Mouse (Mus musculus) embryo, embryonic 9.5 days (tissue): ENCODE measurements at regions not wholly inside any gene's neighbourhood (a gene's known extent, or its start where the extent isn't known, plus 50 kb on each side); places are given as distances from the start of the nearest gene placed in this dataset.

Source experiments
- DNase-seq: peaks from one replicate; pipeline ENCODE4 v3.0.0-alpha.2; 2017; ENCODE audit errors: extremely low spot score

DNA sequence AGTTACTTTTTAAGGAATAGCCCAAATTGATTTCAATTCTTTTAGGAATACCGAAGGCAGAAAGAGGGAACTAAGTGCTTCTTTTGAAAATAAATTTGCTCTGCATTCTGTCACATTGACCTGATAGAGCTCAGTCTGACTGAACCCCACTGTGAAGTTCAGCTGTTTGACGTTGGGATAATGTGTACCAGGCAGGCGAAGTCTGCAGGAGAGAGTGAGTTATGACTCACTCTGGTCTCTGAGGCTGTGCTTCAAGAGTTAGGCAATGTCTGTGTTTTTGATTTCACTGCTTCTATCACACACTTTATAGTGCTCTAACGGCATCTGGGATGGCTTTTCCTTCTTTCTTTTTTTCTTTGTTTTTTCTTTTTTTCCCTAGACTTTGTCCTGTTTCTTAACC, 283.5 kb downstream of the Naf1 start:
- no peak for DNase-seq

DNA sequence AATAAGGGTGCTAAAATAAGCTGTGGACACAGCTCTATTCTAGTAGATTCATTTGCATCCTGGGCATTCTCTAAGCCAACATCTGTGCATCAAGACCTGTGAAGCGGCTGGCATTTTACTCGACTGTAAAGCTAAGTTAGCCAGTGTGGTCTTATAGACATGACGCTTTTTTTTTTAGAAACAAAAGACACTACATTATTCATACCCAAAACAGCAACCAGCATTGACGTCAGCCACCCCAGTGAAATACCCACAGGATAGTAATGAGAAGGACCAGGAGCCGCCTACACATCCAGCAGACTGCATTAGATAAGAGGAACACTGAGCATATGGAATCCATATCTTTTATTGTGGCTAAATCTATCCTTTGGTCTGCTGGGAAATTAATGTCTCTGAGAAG, 321.7 kb downstream of the Naf1 start:
- DNase-seq, result no peak

DNA sequence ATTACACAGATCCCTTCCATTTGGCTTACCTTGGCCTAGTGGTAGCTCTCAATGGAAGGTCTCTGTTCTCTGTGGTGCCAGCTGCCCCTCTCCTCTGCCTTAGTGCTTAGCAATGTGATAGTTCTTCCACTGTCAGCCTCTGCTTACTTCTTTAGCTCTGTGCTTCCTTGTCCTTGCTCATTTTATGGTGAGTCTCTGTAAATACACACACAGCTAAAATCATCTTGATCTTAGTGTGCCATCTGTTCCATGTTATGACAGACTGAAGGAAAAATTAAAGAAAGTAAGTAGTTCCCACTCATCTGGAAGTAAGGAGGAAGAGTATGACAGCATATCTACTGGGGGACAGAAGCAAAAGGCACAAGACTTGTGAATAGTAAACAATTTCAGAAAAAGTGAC, 324.4 kb upstream of the Nat3 start:
- DNase-seq, result no peak

DNA sequence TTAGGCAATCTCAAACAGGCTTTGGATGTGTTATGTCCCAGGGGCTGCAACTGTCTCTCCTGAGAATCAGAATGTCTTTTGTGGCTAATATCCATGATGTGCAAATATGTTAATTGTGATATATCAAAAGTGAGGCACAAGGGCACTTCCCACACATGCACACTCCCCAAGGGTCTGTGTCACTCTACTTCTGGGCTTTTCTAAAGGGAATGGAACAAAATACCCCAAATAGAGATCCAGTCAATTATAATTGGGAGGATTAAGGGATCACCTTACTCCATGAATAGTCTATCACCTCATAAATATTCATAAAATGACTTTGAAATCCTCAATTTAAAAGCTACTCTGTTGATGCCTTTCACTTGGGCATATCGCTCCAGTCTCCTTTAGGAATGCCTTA, 317.6 kb upstream of the Nat3 start:
- DNase-seq, result no peak

DNA sequence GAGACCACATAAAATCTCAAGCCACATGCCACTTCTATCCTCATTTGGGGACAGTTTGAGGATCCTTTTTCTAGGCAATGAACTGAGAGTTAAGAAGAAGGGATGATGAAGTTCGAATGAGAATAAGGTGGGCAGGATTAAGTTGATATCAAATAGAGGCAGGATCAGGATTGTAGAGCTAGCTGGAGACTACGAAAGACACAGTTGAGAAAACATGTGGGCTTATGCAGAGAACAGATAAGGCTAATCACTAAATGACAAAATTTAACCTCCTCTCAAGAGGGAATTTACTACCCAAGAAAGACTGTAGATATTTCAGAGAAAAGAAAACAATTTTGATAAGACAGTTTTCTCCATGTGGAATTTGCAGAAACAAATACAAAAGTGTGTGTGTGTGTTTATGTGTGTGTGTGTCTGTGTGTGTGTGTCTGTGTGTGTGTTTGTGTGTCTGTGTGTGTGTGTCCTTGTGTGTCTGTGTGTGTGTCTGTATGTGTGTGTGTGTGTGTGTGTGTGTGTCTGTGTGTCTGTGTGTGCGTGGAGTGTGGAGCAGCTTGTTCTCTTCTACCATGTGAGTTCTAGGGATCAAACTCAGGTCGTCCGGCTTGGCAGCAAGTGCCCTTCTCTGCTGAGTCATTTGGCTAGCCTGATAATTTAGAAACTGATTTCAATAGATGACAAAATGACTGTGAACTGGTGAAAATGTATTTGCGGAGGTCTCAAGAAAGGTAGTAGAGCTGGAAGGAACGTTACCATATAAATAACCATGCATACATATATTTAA, 291.5 kb upstream of the Nat3 start:
- no peak for DNase-seq

DNA sequence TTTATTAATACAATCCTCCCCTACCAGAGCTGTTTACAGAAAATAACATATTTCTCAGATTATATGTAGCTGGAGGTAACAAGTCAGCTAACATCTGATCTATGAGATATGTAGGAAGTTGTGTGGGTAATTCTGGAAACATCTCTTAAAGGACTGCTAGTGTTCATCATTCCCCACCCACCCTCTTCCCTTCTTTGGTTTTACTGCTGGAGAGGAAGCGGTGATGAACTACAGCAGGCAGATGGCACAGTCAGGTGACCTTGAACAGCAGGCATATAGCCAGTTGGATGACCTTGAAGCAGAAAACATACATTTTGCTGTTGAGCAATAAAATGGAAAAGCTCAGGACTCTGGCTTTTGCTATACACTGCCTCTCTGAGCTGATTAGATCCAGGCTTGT, 284.7 kb upstream of the Nat3 start:
- no peak for DNase-seq

DNA sequence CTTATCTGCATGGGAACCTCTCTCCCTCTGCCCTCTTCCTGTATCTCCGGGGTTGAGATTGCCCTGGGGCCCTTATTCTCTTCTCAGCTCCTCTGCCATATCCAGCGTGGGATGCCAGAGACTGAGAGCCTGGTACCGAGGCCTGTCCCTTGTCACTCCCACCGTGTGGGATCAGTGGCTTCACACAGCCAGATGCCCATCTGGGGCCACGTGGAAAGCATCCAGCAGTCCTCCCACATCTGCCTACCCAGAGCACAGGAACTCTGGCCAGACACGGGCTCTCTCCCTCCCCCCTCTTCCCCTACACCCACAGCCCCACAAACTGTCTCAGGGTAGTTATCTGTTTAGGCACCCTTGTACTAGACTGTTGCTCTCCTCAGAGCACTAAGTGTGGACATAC, 244.9 kb upstream of the Nat3 start:
- DNase-seq, result no peak

DNA sequence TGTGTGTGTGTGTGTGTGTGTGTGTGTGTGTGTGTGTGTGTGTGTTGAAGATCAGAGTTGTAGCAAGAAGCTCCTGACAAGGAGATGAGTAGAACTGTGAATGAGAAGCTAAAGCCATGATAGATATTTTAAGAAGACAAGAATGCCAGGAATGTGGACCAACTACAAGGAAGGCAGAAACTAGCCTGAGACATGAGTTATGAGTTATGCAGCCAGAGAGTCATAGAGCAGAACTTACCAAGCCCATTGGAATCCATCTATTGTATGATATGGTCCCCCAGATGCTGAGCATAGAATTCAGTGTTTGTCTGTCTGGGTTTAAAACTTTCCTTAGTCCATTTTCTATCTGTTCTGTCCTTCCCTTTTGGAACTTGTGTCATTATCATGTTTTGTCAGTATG, 244.2 kb upstream of the Nat3 start:
- no peak for DNase-seq

DNA sequence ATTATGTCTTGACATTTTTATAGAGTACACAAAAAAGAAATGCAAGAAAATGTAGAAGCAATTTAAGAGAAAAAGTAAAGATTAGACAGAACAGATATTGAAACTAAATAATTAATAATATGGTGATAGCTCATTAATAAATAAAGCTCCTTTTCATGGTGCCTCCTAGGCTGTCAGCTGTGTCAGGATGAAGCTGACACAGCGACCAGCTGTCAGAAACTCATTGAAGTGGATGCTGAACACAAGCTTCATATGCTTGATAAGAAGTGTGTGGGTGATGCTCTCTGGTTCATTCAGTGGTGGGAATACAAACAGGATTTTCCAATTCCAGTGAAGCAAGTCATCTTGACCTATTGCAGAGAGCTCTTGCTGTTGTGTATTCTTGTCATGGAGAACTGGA, 213.2 kb upstream of the Nat3 start:
- DNase-seq, result no peak

DNA sequence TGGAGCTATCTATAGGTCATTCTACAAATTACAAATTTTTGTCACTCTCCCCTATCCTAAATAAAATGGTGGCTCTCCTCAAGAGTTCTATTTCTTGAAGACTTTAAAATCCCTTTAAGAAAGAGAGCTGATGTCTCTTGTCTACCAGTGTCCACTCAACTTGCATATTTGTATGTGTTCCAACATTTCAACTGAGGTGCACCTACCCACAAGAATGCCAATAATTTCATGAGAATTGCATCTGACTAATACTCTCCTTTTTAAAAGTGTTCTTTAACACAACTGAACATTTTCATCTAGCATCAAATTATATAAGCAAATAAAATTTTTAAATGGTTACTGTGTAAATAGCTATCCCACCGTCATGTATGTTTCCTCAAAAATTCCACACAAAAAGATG, 206.3 kb upstream of the Nat3 start:
- no peak for DNase-seq

DNA sequence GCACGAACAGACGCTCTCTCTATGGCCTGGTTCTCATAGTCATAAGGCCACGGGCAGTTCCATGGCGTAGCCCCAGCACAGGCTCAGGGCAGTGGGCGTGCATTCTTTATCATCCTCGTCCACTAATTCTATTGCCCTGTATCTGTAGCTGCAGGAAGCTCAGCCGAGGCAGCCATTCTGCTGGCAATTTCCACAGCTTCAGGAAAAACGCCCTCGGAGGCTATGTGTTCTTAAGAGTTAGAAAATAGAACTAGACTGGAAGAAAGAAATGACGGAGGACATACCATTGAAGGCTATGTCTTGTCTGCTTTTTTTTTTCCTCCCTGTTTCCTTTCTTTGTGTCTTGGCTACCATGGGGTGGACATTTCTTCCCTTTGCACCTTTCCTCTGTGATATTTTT, 205.0 kb upstream of the Nat3 start:
- DNase-seq, result no peak

DNA sequence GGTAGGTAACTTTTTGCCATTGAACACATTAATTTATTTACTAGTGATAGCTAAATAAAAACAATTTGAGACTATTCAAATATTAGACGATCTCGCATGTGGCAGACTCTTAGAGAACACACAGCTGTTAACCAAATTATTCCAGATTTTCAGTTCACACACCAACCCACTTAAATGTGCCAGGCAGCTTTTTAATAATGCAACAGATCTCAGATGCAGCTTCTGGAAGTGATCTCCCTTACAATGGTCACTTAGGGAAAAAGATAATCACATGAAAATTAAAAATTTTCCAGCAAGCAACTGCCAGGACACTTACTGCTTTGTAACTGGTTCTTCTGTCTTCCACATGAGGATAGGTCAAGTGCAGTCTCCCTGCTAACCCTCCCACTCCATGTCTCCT, 203.1 kb upstream of the Nat3 start:
- no peak for DNase-seq

DNA sequence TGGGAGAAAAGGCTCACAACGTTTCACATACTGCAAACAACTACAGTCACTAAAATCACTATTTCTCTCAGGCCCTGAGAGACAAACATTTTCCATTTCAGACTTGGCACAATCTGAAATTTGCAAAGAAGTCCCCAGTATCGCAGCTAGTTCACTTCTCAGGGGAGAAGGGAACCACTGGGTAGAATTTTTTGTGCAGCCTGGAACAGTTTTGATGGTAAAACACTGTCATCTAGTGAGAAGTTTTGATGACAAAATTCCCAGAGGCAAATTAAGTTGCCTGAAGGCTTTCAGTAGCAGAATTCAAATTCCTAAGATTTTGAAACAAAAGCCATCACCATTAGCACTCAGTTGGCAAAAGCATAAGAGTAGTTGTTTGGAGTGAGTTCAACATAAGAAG, 195.2 kb upstream of the Nat3 start:
- DNase-seq, result no peak

DNA sequence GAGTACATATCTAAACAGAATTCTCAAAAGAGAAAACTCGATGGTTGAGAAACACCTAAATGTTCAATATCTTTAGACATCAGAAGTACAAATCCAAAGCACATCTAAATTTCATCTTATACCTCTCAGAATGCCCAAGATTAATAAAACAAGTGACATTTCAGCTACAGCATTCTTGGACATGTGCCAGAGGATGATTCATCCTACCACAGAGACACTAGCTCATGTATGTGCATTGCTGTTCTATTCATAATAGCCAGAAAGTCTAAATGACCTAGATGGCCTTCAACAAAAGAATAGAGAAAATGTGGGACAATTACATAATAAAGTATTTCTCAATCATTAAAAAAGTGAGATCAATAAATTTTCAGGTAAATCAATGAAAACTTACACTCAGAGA, 146.6 kb upstream of the Nat3 start:
- no peak for DNase-seq

DNA sequence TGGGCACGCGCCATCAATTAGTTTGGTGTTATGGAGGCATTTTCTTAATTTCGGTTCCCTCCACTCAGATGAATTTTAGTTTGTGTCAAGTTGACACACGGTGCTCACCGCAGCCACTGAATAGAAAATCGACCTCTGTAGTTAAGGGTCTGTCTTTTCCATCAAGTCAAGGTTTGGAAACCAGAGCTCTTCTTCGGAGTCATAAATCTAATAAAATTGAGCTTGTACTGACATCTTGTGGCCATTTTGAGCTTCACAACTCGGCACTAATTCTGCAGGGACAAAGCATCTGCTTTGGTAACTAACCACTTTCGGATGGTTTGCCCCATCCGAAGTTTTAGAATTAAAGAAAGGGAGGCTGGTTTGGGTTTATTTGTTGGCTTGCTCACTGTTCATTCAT, 117.7 kb upstream of the Nat3 start:
- DNase-seq, result peak; percentile 54

DNA sequence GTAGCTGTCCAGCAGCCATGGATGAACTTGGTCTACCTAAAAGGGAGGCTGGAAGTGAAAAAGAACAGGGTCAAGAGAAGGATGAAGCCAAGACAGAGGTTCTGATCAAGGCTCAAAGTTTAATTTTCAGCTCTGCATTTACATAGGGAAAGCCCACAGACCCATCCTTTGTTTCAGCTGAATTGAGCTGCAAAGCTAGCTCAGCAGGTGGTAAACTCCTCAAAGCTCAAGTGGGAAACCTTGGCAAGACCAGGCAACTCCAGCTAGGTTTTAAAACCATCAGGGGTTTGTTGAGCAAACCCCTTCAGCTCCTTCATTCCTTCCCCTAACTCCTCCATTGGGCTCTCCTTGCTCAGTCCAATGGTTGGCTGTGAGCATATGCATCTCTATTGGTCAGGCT, 108.8 kb upstream of the Nat3 start:
- no peak for DNase-seq

DNA sequence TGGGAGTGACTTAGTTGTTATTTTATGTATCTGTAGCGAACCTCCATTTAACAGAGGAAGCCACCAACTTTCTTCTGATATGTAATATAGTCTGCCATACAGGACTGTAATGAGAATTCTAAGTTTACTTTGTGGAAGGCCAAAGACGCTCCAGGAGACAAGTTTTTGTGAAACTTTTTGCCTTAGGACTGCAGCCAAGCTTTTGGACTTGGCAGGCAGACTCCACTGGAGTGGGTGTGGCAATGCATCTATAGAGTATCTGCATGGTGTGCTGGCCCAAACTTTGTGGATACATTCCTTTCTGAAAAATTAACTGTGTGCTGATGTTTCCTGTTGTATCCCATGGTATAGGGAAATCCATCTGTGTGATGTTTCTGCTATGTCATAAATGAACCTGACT, 101.1 kb upstream of the Nat3 start:
- no peak for DNase-seq
